Mouse (Mus musculus) mouse trophoblast stem cell (cell line): ENCODE measurements at regions not wholly inside any gene's neighbourhood (a gene's known extent, or its start where the extent isn't known, plus 50 kb on each side); places are given as distances from the start of the nearest gene placed in this dataset.

ENCODE experiments used
- in situ Hi-C, 2 experiments: fragments of 300-500 bp; cut with MseI, MboI; formaldehyde crosslinking; loops; 2 replicates in 1 of 2; 3 replicates in 1 of 2; pipeline ENCODE4 v1.15.1; 2025

DNA sequence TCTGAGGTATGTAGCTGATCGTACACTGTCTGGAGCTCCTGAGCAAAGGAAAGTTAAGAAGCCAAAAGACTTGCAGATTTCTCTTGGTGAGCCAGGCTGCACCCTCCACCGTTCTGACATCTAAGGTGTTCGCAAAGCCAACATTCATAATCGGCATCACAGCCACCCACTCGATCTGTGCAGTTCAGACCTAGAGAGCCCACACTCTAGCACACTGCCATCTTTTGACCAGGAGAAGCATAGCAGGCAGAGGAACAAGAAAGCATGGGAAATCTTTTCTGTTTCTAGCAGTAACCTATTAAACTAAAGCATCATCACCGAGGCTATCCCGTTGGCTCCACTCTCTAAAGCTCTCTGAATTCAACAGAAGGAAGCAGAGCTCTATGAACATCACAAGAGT, 59.2 kb downstream of the Areg start:
- in situ Hi-C loops: no loop called here

DNA sequence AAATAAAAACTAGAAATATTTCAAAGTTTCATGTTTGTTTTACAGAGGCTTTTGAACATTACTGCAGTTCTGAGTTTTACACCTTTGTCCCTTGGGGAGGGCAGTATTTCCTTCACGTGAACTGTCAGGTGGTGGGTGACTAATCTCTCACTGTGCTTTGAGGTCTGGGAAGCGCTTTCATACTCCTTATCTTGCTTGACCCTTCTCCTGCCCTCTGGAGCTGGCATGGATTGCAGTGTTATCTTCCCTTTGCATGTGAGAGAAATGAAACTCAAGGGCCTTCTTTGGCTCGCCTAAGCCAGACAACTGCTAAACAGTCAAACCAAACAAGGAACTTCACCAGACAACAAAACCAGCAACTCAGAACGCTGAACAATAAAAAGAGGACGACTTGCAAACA, 61.0 kb downstream of the Areg start:
- in situ Hi-C loops: no loop called here

DNA sequence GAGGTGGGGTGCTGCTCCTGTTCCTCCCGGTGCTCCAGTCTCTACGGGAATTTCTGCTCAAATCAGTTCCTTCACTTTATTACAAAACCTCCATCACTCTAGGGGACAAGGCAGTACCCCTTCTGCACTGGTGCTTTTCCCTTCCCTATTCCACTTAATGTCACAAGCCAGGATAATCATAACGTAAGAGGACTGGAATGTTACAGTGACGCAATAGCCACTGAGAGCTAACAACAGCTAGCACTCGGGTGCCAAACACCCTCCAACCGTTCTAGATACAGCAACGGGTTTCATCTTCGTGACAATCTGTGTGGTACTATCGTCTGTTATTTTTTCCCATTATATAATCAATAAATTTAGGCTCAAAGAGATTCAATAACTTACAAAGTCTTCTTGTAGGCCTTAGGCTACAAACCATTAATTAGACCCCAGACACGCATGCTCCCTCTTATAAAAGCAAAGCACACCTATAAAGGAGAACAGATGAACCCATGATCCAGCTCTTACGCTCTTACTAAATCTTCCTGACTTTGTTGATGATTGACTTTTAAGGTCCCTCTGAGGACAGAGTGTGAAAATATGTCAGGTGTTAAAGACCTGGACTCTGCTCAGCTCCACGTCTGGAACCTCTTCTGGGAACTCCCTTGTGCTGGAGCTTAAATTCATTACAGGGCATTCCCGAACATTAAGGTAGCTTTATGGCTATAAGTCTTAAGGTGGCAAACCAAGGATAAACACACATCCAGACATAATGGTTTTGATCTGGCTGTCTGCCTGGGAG, 65.0 kb downstream of the Areg start:
- in situ Hi-C loops: no loop called here

DNA sequence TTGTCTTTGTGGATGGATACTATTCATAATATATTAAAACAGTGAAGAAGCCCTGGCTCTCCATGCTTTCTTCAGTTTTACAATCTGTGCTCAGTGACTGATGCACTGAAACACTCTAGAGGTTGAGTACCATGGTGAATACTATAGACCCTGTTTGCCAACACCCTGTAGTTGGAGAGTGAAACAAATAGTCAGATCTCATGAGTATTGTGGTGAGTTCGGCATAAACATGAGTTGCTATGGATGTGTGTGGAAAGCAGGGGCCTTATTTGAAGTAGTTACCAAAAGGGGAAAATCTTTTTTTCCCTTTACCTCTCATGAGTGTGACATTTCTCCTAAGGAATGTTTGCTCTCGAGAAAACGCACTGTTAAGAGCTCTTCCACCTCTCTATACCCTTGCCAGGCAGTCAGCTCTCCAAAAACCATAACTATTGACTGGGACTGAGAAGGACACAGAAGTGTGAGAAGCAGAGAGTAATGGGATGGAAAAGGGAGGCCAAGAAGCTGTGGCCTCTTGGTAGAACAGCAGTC, 66.0 kb downstream of the Areg start:
- in situ Hi-C loops: no loop called here

DNA sequence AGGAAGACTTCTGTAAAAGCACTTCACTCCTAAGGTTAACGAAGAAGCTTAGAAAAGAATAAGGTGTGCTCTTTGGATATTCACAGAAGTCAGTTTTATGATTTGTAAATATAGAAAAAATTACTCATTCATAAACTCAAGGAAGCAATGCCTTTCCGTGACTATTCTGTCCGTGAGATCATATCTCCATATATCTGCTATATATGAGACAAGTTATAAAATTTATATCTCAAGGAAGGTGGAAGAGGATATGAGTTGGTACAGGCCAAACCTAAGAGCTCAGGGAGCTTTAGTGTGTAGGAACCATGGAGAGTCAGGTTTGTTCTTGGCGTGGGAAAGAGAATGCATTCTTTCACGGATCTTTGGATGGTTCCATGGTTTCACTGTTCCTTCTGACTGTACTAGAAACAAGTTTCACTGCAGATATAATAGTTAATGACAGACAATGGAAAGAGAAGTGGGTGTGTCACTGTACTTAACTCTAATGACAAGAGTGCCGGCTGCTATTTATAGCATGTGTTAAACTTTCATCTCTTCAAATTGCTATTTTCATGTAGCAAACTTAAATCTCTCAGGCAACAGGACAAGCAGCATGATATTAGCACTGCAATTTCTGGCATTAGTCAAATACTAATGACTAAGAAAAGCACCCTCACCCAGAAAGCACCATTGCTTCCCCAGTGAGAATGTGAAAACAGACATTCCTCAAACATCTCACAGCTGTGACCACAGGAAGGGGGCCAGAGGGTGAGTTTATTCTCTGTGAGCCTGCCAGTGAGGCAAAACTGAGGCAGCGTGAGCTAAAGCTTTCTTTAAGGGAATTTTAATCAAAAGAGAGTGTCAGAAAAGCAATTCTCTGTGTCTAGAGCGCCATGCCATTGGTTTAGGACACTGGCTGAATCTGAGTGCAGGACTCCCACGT, 67.4 kb downstream of the Areg start:
- in situ Hi-C loops: no loop called here

DNA sequence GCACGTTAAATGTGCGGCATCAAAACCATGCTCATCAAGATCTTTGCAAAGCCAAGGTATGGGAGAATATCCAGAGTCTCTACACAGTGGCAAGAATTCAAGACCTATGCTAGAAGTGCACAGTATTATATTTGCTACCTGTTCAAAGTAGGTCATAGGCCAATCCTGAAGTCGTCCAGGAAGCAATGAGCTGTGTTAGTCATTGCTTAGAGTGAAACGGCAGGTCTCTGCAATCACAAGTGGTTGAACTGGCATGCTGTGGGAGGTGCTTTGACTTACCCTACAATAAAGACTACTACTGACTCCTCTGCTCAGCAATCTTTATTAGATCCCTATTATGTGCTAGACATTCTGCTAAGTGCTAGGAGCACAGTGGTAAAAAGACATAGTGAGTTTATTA, 80.8 kb downstream of the Areg start:
- in situ Hi-C loops: no loop called here

DNA sequence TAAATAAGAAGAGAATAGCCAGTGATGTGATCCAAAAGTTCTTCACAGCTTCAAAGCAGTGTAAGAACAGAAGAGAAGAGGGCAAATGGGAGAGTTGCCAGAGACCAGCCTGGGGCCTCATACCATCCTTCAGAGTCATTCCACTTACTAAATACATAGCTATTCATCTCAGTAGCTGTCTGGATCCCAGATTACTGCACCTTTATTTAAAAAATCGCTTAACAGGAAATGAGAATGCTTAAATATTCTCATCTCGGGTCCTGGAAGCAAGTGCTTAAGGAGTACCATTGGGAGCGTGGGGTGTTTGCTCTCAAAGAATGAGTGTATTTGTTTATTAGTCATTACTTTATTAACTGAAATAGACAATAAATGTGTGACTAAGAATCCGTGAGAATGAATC, 102.3 kb downstream of the Areg start:
- in situ Hi-C loops: no loop called here

DNA sequence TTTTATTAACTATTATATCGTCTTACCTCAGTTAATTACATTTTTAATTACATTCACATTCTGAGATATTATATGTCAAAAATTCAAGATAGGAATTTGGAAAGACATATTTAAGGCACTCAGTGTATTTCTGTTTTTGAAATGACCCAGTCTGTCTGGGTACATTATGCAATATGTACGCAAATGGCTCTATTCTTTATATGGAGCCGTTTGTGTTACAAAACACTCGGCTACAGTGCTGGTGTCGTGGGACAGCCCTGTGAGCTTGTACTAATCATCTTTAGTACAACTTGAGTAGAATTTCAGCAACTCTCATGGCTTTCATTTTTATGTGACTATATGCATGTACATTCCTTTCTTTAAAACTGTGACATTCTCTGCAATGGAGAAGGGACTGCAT, 108.0 kb downstream of the Areg start:
- in situ Hi-C loops: no loop called here

DNA sequence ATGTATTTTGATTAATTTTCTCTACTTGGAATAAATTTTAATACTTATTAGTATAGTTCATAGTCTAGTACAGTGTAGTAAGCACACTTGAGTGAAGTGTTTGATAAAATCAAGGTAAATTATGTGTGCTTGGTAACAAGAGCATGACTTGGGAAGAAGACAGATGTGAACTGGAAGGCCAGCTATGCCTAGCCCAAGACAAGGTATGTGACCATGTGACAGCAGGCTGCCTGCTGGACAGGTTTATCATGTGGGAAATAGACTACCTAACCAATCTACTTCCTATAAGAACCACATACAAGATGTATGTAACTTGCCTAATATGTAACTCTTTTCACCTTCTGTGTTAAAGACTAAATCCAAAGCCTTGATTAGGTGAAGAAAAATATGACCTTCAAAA, 122.5 kb downstream of the Areg start:
- in situ Hi-C loops: no loop called here

DNA sequence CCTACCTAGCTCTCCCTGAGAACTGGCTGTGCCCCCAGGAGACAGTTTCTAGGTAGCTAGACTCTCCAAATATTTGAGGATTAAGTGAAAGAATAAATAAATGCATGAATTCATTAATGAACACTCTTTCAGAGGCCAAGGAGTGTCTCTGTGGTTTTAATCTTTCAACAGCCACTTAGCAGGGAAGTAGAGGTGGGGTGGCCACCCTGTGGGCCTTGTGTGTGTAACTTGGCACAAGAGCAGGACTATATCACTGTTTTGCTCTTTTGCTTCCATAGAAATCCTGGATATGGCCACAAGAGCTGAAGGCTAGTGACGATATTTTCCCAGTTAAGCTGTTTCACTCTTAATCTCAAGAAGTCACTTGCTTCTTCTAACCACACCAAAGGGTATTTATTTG, 123.1 kb downstream of the Areg start:
- in situ Hi-C loops: no loop called here

DNA sequence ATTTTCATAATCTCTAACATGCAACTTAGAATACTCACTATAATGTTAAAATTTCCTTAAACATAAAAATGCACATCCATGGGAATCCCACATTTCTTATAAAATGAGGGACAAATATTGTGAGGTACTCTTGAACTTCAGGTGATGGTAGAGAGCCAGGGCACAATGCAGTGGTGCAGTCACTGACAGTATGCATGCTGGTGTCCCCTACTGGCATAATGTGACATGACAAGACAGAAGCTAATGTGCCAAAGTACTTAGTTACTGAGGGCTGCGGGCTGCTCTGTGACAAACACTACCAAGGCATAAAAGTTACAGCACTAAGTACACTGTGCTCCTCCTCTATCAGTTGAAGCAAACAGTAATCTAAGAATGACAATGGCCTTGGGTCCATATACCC, 131.3 kb downstream of the Areg start:
- in situ Hi-C loops: no loop called here

DNA sequence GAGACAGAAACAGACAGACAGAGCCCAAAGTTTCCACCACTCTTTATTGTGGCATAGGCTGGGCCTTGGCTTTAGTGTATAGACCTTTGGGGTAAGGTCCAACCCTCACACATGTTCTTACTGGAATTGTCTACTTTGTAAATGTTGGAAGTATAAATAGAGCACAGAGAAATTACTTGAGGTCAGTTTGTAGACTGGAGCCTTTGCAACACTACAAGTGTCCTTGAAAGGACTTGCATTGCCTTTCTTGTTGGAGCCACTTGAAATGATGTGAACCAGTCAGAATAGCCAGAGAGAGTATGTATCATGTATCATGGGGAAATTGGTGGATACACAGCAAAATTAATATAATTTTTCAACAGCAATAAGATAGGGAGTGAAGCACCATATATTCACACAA, 131.4 kb downstream of the Btc start:
- in situ Hi-C loops: no loop called here

DNA sequence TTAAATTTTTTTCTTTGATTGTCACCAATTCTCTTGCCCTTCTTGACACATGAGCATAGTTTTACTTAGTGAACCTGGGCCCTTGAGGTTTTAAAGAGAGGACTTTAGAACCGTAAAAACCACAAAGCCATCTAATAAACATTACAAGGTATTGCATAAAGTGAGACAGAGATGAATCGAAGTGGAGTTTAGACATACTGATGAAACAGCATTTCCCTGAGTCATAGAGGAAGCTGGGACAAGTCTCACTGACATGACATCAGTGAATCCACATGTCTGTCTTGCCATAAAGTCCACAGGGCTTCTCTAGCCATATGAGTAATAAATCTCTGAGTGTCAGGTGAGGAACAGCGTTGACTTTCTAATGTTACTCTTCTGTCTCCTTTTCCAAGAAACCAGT, 128.4 kb downstream of the Btc start:
- in situ Hi-C loops: no loop called here

DNA sequence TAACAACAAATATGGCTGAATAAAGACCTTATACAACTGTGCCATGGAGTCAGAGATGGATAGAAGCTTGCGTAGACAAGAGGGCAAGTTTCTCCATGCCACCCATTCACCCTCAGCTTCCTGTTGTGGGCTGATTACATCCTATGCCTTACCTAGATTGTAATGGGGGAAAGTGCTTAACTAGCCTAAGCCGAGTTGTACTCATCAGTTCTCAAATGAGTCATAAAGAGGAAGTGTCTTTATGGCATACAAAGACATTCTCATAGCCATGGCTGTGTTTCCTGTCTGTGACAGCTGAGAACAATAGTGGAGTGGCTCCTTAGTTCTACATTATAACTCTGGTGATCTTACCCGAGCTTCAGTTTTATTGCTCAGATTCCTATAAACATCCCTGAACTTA, 124.3 kb downstream of the Btc start:
- in situ Hi-C loops: no loop called here

DNA sequence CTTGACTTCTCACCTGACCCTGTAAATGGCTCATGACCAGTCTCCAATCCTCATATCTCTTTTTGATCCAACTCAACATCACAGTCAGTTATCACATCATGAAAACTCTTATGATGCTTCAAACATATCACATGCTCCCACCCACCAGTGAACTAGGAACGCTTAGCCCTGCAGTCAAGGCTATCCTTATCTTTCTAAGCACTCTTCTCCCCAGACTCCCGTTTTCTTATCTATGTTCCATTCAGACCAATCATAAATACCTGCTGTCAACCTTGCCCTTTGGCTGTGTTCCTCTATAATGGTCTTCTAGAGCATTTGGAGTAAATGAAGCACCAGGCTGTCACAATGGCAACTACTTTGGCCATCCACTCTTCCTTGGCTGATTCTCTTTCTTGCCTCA, 123.3 kb downstream of the Btc start:
- in situ Hi-C loops: no loop called here

DNA sequence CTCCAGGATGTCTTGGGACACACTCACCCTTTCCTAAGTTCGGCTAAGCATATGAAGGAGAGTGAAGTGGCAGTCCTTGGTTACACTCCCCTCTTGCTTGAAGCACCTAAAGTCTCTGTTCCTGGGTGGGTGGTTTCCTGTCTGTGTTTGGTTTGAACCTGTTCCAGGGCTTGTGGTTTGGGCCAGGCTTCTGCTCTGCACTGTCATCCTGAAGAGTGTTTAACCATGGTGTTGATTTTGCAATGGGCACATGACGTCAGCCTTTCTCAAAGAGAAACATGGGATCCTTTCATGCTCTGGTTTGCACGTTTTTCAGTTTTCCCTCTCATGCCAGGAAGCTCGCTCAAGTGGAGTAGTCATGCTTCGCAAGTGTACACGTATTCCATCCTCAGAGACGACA, 119.8 kb downstream of the Btc start:
- in situ Hi-C loops: no loop called here

DNA sequence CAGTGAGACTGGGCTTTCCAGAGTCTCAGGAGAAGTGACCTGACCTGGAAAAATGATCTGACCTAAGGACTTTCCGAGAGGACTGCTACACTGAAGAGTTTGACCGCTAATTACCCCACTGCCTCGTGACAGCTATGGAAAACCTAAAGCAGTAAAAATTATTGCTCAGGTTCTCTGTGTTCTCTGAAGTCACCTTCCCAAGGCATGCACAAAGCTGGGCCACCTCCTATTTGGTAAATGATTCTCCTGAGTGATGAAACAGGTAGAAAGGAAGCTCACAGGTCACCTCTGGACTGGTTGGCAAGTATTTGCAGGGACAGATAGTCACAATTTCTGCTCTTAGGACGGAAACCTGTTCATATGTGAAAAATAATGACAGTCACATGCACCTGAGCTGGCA, 109.7 kb downstream of the Btc start:
- in situ Hi-C loops: no loop called here

DNA sequence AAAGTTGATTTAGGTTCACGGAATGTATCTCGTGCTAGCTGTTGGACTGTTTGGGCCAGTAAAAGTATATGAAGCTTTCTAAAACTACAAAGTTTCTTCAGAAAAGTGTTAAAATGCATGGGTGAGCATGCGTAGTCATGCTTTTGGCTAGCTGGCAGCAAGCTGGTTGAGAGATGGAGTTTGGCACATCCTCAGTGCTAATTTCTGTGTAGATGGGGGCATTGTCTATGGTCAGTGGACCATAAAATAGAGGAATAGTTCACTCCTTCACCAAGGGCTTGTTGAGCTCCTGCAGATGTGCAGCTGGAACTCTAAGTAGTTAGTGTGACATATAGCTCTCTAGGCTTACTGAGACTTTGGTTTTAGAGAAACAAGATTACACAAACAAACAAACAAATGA, 107.8 kb downstream of the Btc start:
- in situ Hi-C loops: no loop called here

DNA sequence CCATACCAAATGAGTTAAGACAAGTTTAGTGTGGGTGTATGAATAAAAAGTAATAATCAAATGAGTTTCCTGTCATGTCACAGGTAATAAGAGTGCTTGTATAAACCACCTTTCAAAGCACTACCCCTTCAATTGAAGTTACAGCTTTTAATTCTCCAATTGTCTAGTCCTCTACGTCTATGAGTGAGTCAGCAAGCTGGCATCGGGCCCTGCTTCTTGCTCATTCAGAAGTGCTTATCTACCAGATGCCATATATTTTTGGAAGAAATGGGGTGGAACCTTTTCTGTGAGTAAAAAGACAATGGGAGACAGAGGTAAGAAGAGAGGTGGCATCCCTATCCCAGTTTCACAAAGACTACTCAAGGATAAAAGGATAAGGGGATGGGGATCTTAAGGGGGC, 105.7 kb downstream of the Btc start:
- in situ Hi-C loops: no loop called here

DNA sequence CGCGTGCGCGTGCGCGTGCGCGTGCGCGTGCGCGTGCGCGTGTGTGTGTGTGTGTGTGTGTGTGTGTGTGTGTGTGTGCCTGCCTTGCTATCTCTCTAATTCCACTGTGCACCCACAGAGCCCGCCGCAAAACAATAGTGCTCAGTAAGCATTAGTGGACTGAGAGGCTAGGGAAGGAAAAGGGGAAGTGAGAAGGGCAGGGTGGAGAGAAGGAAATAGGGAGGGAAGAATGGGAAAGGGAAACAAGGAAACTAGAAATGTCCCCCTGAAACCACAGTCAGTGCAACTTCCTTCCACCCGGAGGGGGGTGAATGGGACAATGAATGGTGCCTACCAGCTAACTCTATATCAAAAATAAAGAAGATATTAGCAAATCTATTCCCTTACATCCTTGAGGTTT, 100.7 kb downstream of the Btc start:
- in situ Hi-C loops: loop anchor here (10.0 kb wide), 4 partner anchors 267 to 357 kb away; no protein-coding TSS in a partner anchor

DNA sequence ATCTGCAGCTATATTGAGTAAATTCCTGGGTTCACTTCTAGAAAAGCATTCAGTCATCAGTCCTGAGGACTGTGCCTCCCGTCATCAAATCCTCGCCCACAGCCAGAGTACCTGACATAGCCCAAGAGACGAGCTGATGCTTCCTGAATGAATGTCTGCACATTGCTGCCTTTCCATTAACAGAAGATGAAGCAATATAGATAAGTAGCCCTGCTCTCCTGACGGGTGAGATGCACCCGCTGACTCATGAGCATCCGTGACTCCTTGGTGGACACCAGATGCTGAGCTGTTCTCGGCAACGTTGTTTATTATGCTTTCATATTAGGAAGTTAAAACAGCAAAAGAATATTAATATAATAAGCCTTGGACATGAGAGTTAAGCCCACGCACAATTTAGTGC, 99.9 kb downstream of the Btc start:
- in situ Hi-C loops: loop anchor here (10.0 kb wide), 4 partner anchors 268 to 358 kb away; no protein-coding TSS in a partner anchor

DNA sequence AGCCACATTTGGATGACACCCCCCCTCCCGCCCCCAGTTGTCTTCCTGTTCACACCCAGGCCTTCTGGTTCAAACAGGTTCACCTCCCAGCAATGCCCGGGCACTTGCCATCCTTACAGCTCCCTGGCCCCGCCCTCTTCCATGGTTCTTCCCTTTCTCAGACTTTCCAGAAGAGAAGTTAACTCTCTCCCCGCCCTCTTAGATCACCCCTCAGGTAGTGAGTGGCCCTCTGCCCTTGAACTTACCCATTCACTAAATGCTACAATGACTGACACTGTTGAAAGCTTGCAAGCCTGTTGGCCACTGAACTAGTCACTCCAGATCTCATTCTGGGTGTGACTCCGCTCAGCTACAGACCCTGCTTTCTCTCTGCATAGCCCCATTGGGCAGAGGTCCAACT, 99.1 kb downstream of the Btc start:
- in situ Hi-C loops: loop anchor here (10.0 kb wide), 4 partner anchors 269 to 359 kb away; no protein-coding TSS in a partner anchor

DNA sequence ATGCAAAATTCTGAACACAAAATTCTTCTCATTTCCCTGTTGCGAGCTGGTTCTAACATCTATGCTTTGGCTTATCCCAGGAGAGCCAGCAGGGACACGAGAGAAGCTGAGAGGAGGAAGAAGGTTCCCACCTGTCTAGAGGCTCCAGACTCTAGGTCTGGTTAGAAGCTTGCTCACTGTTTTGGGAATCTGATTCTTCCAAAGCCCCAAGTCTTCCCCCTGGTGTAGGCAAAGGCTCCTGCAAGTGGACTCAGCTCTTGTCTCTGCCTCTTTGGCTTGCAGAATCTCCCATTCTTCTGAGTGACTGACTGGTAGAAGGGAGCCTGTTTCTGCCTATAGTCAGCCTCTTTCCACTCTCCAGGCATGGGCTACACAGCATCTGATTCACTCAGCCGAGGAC, 95.8 kb downstream of the Btc start:
- in situ Hi-C loops: loop anchor here (5.0 to 10.0 kb wide), 5 partner anchors 270 to 362 kb away; no protein-coding TSS in a partner anchor
